Mouse (Mus musculus): ENCODE data around the gene 2300002M23Rik.

The 2300002M23Rik gene

DNA sequence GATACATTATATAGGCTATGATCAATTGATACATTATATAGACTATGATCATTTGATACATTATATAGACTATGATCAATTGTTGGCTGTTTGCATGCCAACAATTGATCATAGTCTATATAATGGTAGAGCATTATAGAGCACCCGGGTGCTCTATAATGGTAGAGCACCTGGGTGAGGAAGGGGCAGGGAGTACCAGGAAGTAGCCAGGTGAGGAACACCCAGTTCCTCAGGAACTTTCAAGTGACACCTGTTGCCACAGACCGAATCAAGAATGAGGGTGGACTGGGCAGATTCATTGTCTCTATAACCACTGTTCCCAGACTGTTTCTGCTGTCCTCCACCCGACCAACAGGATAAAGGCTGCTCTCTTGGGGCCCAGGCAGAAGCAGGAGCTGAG lies at the start of gene 2300002M23Rik:
Gene 2300002M23Rik, plus strand, starts transcription at position 301 of the 400 bp plus-strand sequence.
- no peak for DNase-seq (ENCODE audit: low spot score)

- no peak for DNase-seq (ENCODE audit: low spot score)
Measured at GRCm38 (mm10) chr17:35517526-35517925, 49.7 kb upstream of the 2300002M23Rik start.

DNA sequence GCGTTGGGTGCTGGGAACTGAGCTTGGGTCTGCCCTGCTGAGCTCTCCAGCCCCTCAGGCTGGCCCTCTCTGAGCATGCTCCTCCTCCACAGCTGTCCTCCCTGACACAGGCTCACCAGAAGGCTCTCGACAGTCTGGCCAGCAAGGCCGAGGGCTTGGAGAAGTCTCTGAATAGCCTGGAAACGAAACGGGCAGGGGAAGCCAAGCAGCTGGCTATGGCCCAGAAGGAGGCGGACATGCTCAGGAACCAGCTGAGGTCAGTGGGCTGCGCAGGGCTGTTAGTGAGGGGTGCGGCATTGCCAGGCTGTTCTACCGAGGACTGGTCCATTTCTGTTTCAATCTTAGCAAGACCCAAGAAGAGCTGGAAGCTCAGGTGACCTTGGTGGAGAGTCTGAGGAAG lies 42.9 kb upstream of the 2300002M23Rik start:
- DNase-seq (ENCODE audit: low spot score), result no peak

DNA sequence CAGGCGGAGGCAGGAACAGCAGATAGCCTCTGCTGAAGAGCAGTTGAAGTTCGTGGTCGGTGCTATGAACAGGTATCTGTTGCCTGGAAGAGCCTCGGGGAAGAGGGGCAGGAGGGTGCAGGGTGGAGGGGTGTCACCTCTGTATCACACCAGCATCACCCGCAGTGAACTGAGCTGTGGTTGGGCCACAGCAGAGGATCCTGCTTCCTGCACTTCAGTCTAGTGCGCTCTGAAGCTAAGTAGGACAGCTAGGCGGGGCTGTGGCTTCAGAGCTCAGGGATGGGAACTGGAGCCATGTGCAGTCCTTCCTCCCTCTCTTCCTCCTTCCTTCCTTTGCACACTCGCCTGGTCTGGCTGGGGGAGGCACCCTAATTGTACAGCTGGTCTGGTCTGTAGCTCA lies 40.6 kb upstream of the 2300002M23Rik start:
- no peak for DNase-seq (ENCODE audit: low spot score)

GRCm38 (mm10) chr17:35532360-35532759 lies 34.9 kb upstream of the 2300002M23Rik start:
- no peak for DNase-seq (ENCODE audit: low spot score)

GRCm38 (mm10) chr17:35532901-35533300 lies 34.3 kb upstream of the 2300002M23Rik start, which contains the start of gene Psors1c2:
TSS of gene Psors1c2 (plus strand) at chr17:35533201.
- DNase-seq (ENCODE audit: low spot score), result no peak

- peak; percentile 53 for DNase-seq (ENCODE audit: low spot score)
Measured at GRCm38 (mm10) chr17:35534343-35534742, 32.9 kb upstream of the 2300002M23Rik start.

- DNase-seq (ENCODE audit: low spot score), result no peak
Measured at GRCm38 (mm10) chr17:35537421-35537820, 29.8 kb upstream of the 2300002M23Rik start.

- DNase-seq (ENCODE audit: low spot score), result peak; percentile 75
Measured at GRCm38 (mm10) chr17:35538476-35538875, 28.8 kb upstream of the 2300002M23Rik start.

GRCm38 (mm10) chr17:35539540-35539939 lies 27.7 kb upstream of the 2300002M23Rik start:
- DNase-seq (ENCODE audit: low spot score), result no peak

DNA sequence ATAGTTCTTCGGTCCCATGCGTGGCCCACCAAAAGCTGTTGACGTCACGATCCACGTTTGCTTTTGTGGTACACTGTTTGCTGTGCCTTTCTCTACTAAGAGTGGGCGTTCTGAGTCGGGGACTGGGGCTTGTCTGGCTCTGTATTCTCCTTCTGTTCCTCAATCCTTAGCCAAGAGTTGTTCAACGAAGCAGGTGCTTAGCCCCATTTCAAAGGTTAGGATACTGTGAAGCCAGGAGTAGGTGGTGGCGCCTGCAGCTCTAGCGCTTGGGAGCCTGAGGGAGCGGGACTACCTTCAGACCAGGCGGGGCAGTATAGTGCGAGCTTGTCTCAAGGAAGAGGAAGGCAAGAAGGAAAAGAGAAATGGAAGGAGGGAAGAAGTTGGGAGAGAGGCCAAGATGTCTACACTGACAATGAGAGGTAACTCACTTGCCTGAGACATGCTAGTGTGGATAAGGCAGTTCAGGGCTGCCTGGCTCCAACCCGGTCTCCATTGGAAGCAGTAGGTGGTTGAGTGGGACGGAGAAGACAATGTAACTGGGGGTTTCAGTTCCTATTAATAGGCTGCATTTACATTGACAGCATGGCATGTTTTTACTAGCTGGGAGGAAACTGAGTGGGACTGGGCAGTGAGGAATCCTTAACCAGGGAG lies 24.4 kb upstream of the 2300002M23Rik start:
- no peak for DNase-seq (ENCODE audit: low spot score)

- DNase-seq (ENCODE audit: low spot score), result no peak
Measured at GRCm38 (mm10) chr17:35543412-35543861, 23.8 kb upstream of the 2300002M23Rik start.

DNA sequence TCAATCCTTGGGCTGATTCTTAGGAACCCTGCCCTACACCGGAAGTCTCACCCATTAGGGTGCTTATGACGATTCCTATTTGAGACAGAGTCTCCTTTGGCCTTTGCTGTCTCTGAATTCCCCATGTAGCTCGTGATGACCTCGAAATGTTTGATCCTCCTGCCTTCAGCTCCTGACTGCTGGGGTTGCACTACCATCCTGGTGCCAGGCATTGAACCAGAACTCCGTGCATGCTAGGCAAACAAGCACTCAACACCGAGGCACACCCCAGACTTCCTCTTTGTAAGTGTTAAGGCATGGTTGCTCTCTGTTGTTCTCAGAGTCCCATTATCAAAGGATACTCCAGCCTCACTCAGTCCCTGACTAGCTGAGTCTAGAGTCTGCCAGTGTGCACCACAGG lies 23.2 kb upstream of the 2300002M23Rik start:
- no peak for DNase-seq (ENCODE audit: low spot score)

DNA sequence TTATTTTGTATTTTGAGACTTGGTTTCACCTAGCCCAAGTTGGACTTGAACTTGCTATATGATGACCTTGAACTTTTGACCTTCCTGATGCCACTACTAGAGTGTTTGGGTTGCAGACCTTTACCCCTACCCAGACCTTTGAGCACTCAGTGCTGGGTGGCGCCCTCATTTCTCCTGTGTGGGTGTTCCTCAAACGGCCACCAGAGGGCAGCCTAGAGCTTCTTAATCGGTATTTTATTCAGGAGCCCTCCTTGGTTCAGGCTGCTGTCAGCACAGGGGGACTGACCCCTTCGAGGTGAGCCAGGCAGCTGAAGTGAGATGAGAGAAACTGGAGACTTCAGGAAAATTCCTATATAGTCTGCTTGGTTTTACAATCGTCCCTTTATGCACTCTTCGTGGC lies 22.6 kb upstream of the 2300002M23Rik start:
- DNase-seq (ENCODE audit: low spot score), result no peak

GRCm38 (mm10) chr17:35547465-35547864 lies 19.8 kb upstream of the 2300002M23Rik start:
- DNase-seq (ENCODE audit: low spot score), result no peak

- no peak for DNase-seq (ENCODE audit: low spot score)
Measured at GRCm38 (mm10) chr17:35548636-35549035, 18.6 kb upstream of the 2300002M23Rik start.

- DNase-seq (ENCODE audit: low spot score), result no peak
Measured at GRCm38 (mm10) chr17:35549437-35550142, 17.7 kb upstream of the 2300002M23Rik start.

- DNase-seq (ENCODE audit: low spot score), result no peak
Measured at GRCm38 (mm10) chr17:35550143-35550494, 17.1 kb upstream of the 2300002M23Rik start.

GRCm38 (mm10) chr17:35550871-35551270 lies 16.4 kb upstream of the 2300002M23Rik start:
- no peak for DNase-seq (ENCODE audit: low spot score)

DNA sequence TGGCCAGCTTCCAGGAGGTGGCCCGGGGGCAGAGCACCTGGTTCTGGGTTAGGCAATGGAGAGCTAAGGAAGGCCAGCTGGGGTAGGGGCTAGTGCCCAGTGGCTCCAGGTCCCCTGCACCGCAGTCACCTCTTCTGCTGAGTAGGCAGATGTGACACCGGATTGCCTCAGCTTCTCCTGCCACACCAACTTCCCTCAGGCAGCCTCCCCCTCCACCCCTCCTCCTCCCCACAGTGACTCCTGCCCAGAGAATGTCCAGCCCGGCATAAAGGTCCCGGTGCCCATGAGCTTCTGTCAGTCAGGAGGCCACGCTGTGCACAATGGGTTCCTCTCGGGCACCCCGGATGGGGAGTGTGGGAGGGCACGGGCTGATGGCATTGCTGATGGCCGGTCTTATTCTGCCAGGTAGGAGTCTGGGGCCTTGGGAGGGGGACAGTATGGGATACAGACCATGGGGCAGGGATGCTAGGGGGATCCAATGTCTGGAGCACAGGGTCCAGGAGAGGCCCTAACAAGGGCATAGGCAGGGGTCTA lies 15.3 kb upstream of the 2300002M23Rik start, which contains the start of gene Cdsn:
Gene Cdsn, plus strand, starts transcription at position 248 of the 534 bp plus-strand sequence.
- DNase-seq (ENCODE audit: low spot score), result no peak

- no peak for DNase-seq (ENCODE audit: low spot score)
Measured at GRCm38 (mm10) chr17:35554321-35554720, 12.9 kb upstream of the 2300002M23Rik start.

GRCm38 (mm10) chr17:35554761-35555397 lies 12.4 kb upstream of the 2300002M23Rik start:
- DNase-seq (ENCODE audit: low spot score), result no peak
